Mouse (Mus musculus): ENCODE measurements around the gene Ripor1.

DNA sequence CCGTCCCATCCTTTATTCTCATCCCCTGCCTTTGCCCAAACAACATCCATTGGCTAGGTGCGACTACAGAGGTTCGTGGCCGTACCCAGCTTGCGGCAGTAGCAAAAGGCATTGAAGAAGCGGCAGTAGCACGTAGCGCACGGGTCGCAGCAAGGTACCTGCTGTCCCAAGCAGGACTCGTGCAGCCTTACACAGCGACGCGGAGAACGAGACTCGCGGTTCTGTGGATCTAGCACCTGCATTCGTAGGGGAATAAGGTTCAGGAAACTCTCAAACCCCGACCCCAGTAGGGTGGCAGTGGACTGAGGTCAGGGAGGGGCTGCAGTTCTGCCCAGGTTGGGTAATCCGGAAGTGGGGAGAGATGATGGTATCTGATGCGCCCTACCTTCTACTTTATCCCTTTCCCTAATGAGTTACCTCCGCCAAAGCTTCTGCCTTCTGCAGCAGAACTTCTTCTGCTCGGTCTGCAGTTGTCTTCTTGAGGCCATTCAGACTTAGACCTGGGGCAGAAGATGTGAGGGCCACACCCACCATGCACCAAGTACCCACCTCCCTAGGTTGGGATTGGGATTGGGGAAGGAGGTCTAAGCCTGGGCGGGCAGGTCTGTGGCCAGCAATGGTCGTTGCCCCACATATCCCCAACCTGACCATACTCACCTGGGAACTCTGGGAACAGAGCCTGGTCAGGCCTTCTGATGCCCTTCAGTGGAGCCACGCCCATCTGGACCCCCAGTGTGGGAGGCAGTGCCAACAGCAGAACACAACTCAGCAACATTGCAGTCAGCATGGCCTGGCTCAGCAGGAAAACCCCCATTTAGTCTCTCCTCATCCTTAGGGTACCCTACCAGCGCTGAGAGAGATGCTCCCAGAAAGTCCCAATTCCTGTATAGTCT, 38.1 kb upstream of the Ripor1 start:
- TF ChIP-seq CTCF (IDR thresholded peaks at IDR 0.05; ENCODE audit: control insufficient read depth, insufficient read depth, insufficient read length) (no peak), USF1 (IDR thresholded peaks at IDR 0.05; ENCODE audit: low read depth) (no peak), MYOG (IDR thresholded peaks at IDR 0.05; ENCODE audit: control insufficient read depth, extremely low read depth, insufficient read length) (no peak), CEBPB (IDR thresholded peaks at IDR 0.05; ENCODE audit: low read depth) (no peak)

All from C2C12 (cell line).